Mouse (Mus musculus) cerebellum, adult 2 months (tissue): Measurements from ENCODE around the gene Cyp2w1.

Experiments used
- CTCF ChIP-seq: fragments of 200-500 bp; IDR thresholded peaks from 2 replicates; pipeline ENCODE4 v1.5.1; 2011; ENCODE audit warnings: low read depth, mild to moderate bottlenecking, control low read depth, low read length, moderate library complexity, borderline replicate concordance; ENCODE audit not compliant: insufficient read depth
- POLR2A ChIP-seq: fragments of 200-500 bp; IDR thresholded peaks from 2 replicates; pipeline ENCODE4 v1.6.1; 2011; ENCODE audit warnings: low read length, control low read depth, borderline replicate concordance; ENCODE audit not compliant: insufficient read depth

GRCm38 (mm10) chr5:139388694-139389675 lies 36.6 kb downstream of the Cyp2w1 start:
- TF ChIP-seq CTCF, result no peak
- TF ChIP-seq POLR2A, result no peak
